Mouse (Mus musculus): ENCODE measurements at regions not wholly inside any gene's neighbourhood (a gene's known extent, or its start where the extent isn't known, plus 50 kb on each side); places are given as distances from the start of the nearest gene placed in this dataset.
A peak's percentile ranks its signal among the peaks of the same experiment; 100 is the strongest.

GRCm38 (mm10) chr10:66899724-66900123, 196.2 kb upstream of the Jmjd1c start:
- no peaks in the 10 kb centered on the region for H3K9me3 ChIP-seq (replicated peaks; ENCODE audit: control insufficient read depth, low read length)
- 87% methylated on average over 5 of the region's 5 CpGs for WGBS
- no peak overlapping the region for H3K27ac ChIP-seq (ENCODE audit: low read depth, low read length)
- H3K4me3 ChIP-seq (ENCODE audit: low read depth, low read length), result no peak overlapping the region
- ATAC-seq (no peak), DNase-seq (ENCODE audit: low spot score) (no peak)
- peaks cover 12% of the 10 kb centered on the region for H3K4me1 ChIP-seq (ENCODE audit: control insufficient read depth, insufficient read depth, low read length)
- no peaks in the 10 kb centered on the region for H3K36me3 ChIP-seq (ENCODE audit: control insufficient read depth, insufficient read depth, low read length)
- H3K9ac ChIP-seq (ENCODE audit: low read length), result no peak overlapping the region
- H3K27me3 ChIP-seq (replicated peaks; ENCODE audit: control insufficient read depth, insufficient read depth, low read length), result no peaks in the 10 kb centered on the region
- H3K4me2 ChIP-seq (ENCODE audit: low read length), result no peak overlapping the region

- ATAC-seq, result 0 out of 2 replicates have a peak, but pooled peaks have one; percentile 25
- 73% methylated on average over 10 of the region's 10 CpGs for WGBS
- no peaks in the 10 kb centered on the region for H3K36me3 ChIP-seq (ENCODE audit: control insufficient read depth, insufficient read depth, low read length)
- H3K27me3 ChIP-seq (replicated peaks; ENCODE audit: control insufficient read depth, insufficient read depth, low read length), result no peaks in the 10 kb centered on the region
- no peak overlapping the region for H3K27ac ChIP-seq (ENCODE audit: low read depth, low read length)
- DNase-seq (ENCODE audit: low spot score), result no peak
- H3K9ac ChIP-seq (ENCODE audit: low read length), result no peak overlapping the region
- H3K4me2 ChIP-seq (ENCODE audit: low read length), result no peak overlapping the region
- no peaks in the 10 kb centered on the region for H3K9me3 ChIP-seq (replicated peaks; ENCODE audit: control insufficient read depth, low read length)
- H3K4me1 ChIP-seq (ENCODE audit: control insufficient read depth, insufficient read depth, low read length), result peaks cover 12% of the 10 kb centered on the region
- no peak overlapping the region for H3K4me3 ChIP-seq (ENCODE audit: low read depth, low read length)
Measured at GRCm38 (mm10) chr10:66900781-66901180, 195.1 kb upstream of the Jmjd1c start.

GRCm38 (mm10) chr10:66901873-66902272, 194.1 kb upstream of the Jmjd1c start:
- DNase-seq (ENCODE audit: low spot score) (no peak), ATAC-seq (peak; percentile 41)
- no peak overlapping the region for H3K27ac ChIP-seq (ENCODE audit: low read depth, low read length)
- no peaks in the 10 kb centered on the region for H3K27me3 ChIP-seq (replicated peaks; ENCODE audit: control insufficient read depth, insufficient read depth, low read length)
- H3K9ac ChIP-seq (ENCODE audit: low read length), result peak overlapping the region; percentile 40; the same call in 1 of the 2 replicates
- peak overlapping the region; percentile 13 for H3K4me3 ChIP-seq (ENCODE audit: low read depth, low read length)
- no peaks in the 10 kb centered on the region for H3K36me3 ChIP-seq (ENCODE audit: control insufficient read depth, insufficient read depth, low read length)
- H3K9me3 ChIP-seq (replicated peaks; ENCODE audit: control insufficient read depth, low read length), result no peaks in the 10 kb centered on the region
- 2% methylated on average over 9 of the region's 9 CpGs for WGBS
- H3K4me1 ChIP-seq (ENCODE audit: control insufficient read depth, insufficient read depth, low read length), result peaks cover 12% of the 10 kb centered on the region
- peak overlapping the region; percentile 49 for H3K4me2 ChIP-seq (ENCODE audit: low read length)

- no peak overlapping the region for H3K4me2 ChIP-seq (ENCODE audit: low read length)
- H3K4me1 ChIP-seq (ENCODE audit: control insufficient read depth, insufficient read depth, low read length), result peaks cover 9% of the 10 kb centered on the region
- no peak overlapping the region for H3K9ac ChIP-seq (ENCODE audit: low read length)
- ATAC-seq (no peak), DNase-seq (ENCODE audit: low spot score) (no peak)
- no peak overlapping the region for H3K27ac ChIP-seq (ENCODE audit: low read depth, low read length)
- H3K27me3 ChIP-seq (replicated peaks; ENCODE audit: control insufficient read depth, insufficient read depth, low read length), result no peaks in the 10 kb centered on the region
- H3K36me3 ChIP-seq (ENCODE audit: control insufficient read depth, insufficient read depth, low read length), result no peaks in the 10 kb centered on the region
- no peaks in the 10 kb centered on the region for H3K9me3 ChIP-seq (replicated peaks; ENCODE audit: control insufficient read depth, low read length)
- 78% methylated on average over 10 of the region's 10 CpGs for WGBS
- H3K4me3 ChIP-seq (ENCODE audit: low read depth, low read length), result no peak overlapping the region
Measured at GRCm38 (mm10) chr10:66904552-66905367, 191.2 kb upstream of the Jmjd1c start.

- Histone ChIP-seq H3K36me3 (ENCODE audit: control insufficient read depth, insufficient read depth, low read length) (no peaks in the 10 kb centered on the region), H3K9me3 (replicated peaks; ENCODE audit: control insufficient read depth, low read length) (no peaks in the 10 kb centered on the region), H3K4me2 (ENCODE audit: low read length) (no peak overlapping the region), H3K27ac (ENCODE audit: low read depth, low read length) (no peak overlapping the region), H3K9ac (ENCODE audit: low read length) (no peak overlapping the region), H3K4me3 (ENCODE audit: low read depth, low read length) (no peak overlapping the region), H3K4me1 (ENCODE audit: control insufficient read depth, insufficient read depth, low read length) (no peaks in the 10 kb centered on the region; the same call in 1 of the 2 replicates), H3K27me3 (replicated peaks; ENCODE audit: control insufficient read depth, insufficient read depth, low read length) (no peaks in the 10 kb centered on the region)
- DNase-seq (ENCODE audit: low spot score), result no peak
- WGBS, result 73% methylated on average over 4 of the region's 4 CpGs
- ATAC-seq, result no peak
Measured at GRCm38 (mm10) chr10:66907842-66908241, 188.1 kb upstream of the Jmjd1c start.

- Histone ChIP-seq H3K9me3 (replicated peaks; ENCODE audit: control insufficient read depth, low read length) (no peaks in the 10 kb centered on the region), H3K27me3 (replicated peaks; ENCODE audit: control insufficient read depth, insufficient read depth, low read length) (no peaks in the 10 kb centered on the region), H3K36me3 (ENCODE audit: control insufficient read depth, insufficient read depth, low read length) (no peaks in the 10 kb centered on the region), H3K4me2 (ENCODE audit: low read length) (no peak overlapping the region), H3K4me1 (ENCODE audit: control insufficient read depth, insufficient read depth, low read length) (peaks cover 12% of the 10 kb centered on the region), H3K4me3 (ENCODE audit: low read depth, low read length) (no peak overlapping the region), H3K27ac (ENCODE audit: low read depth, low read length) (no peak overlapping the region), H3K9ac (ENCODE audit: low read length) (no peak overlapping the region)
- 15% methylated on average over 12 of the region's 12 CpGs for WGBS
- ATAC-seq, result peak; percentile 63
- peak; percentile 95 for DNase-seq (ENCODE audit: low spot score)
Measured at GRCm38 (mm10) chr10:66909204-66909889, 186.6 kb upstream of the Jmjd1c start.

GRCm38 (mm10) chr10:66909905-66910681, 185.8 kb upstream of the Jmjd1c start:
- Histone ChIP-seq H3K36me3 (ENCODE audit: control insufficient read depth, insufficient read depth, low read length) (no peaks in the 10 kb centered on the region), H3K9me3 (replicated peaks; ENCODE audit: control insufficient read depth, low read length) (no peaks in the 10 kb centered on the region), H3K9ac (ENCODE audit: low read length) (no peak overlapping the region), H3K4me3 (ENCODE audit: low read depth, low read length) (no peak overlapping the region), H3K27me3 (replicated peaks; ENCODE audit: control insufficient read depth, insufficient read depth, low read length) (no peaks in the 10 kb centered on the region), H3K4me1 (ENCODE audit: control insufficient read depth, insufficient read depth, low read length) (peaks cover 16% of the 10 kb centered on the region), H3K4me2 (ENCODE audit: low read length) (no peak overlapping the region), H3K27ac (ENCODE audit: low read depth, low read length) (no peak overlapping the region)
- no peak for ATAC-seq
- no peak for DNase-seq (ENCODE audit: low spot score)
- 79% methylated on average over 17 of the region's 17 CpGs for WGBS

GRCm38 (mm10) chr10:66911261-66911911, 184.5 kb upstream of the Jmjd1c start:
- 62% methylated on average over 10 of the region's 10 CpGs for WGBS
- DNase-seq (ENCODE audit: low spot score) (no peak), ATAC-seq (no peak)
- Histone ChIP-seq H3K27ac (ENCODE audit: low read depth, low read length) (no peak overlapping the region), H3K4me1 (ENCODE audit: control insufficient read depth, insufficient read depth, low read length) (peaks cover 16% of the 10 kb centered on the region), H3K27me3 (replicated peaks; ENCODE audit: control insufficient read depth, insufficient read depth, low read length) (no peaks in the 10 kb centered on the region), H3K4me3 (ENCODE audit: low read depth, low read length) (no peak overlapping the region), H3K4me2 (ENCODE audit: low read length) (no peak overlapping the region), H3K9me3 (replicated peaks; ENCODE audit: control insufficient read depth, low read length) (no peaks in the 10 kb centered on the region), H3K36me3 (ENCODE audit: control insufficient read depth, insufficient read depth, low read length) (no peaks in the 10 kb centered on the region), H3K9ac (ENCODE audit: low read length) (no peak overlapping the region)

Data from forebrain, embryonic 14.5 days (tissue).